Mouse (Mus musculus): ENCODE data around the gene Mrpl35.

DNA sequence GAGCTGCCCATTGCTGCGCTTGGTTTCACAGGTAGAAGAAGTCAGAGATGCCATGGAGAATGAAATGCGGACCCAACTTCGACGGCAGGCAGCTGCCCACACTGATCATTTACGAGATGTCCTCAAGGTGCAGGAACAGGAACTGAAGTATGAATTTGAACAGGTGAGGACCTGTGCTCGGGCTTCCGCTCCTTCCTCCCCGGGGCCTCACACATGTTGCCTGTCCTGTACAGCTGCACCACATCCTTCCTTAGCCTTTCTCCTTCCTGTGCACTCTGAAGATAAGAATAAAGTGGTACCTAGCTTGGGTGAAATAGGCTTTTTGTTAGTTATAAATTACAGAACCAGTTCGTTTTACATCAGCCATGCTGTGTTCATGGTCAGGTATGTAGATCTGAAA, 44.6 kb upstream of the Mrpl35 start:
- no peak for TF ChIP-seq CTCF (IDR thresholded peaks at IDR 0.05; ENCODE audit: low read depth)
- no peak for TF ChIP-seq EP300 (optimal IDR thresholded peaks at IDR 0.05)
